Mouse (Mus musculus) yolk sac, embryonic 10.5 days (tissue): Measurements from ENCODE around the gene Pxt1.
"Not testable (repeated sequence)": the region's sequence is repeated elsewhere in the genome, so short reads cannot be mapped to it uniquely, and the experiment has no call there.

Experiments used
- DNase-seq: peaks from one replicate; pipeline ENCODE4 v3.0.0-alpha.2; 2017; ENCODE audit warnings: low spot score

Pxt1 gene

GRCm38 (mm10) chr17:28943740-28944139 is at the start of gene Pxt1:
TSS of gene Pxt1 (minus strand) at chr17:28943840.
- DNase-seq, result no peak

GRCm38 (mm10) chr17:28993004-28993403 is 49.4 kb upstream of the Pxt1 start:
- not testable (repeated sequence) for DNase-seq

- DNase-seq, result no peak
These were observed 48.5 kb upstream of the Pxt1 start for GRCm38 (mm10) chr17:28992105-28992504.

GRCm38 (mm10) chr17:28991286-28991685 is 47.6 kb upstream of the Pxt1 start:
- DNase-seq, result no peak

GRCm38 (mm10) chr17:28990060-28990459 is 46.4 kb upstream of the Pxt1 start:
- DNase-seq, result no peak

GRCm38 (mm10) chr17:28988996-28989395 is 45.4 kb upstream of the Pxt1 start:
- DNase-seq, result no peak

- no peak for DNase-seq
These were observed 44.7 kb upstream of the Pxt1 start for GRCm38 (mm10) chr17:28988291-28988690.

GRCm38 (mm10) chr17:28987713-28988112 is 44.1 kb upstream of the Pxt1 start:
- no peak for DNase-seq

- no peak for DNase-seq
These were observed 43.2 kb upstream of the Pxt1 start for GRCm38 (mm10) chr17:28986833-28987232.

- no peak for DNase-seq
These were observed 41.2 kb upstream of the Pxt1 start for GRCm38 (mm10) chr17:28984724-28985420.

- DNase-seq, result no peak
These were observed 39.0 kb upstream of the Pxt1 start for GRCm38 (mm10) chr17:28982591-28982990.

GRCm38 (mm10) chr17:28981081-28981480 is 37.4 kb upstream of the Pxt1 start:
- DNase-seq, result no peak

- peak; percentile 67 for DNase-seq
These were observed 35.5 kb upstream of the Pxt1 start for GRCm38 (mm10) chr17:28979091-28979490.

GRCm38 (mm10) chr17:28970122-28970521 is 26.5 kb upstream of the Pxt1 start:
- no peak for DNase-seq

GRCm38 (mm10) chr17:28967021-28967610 is 23.5 kb upstream of the Pxt1 start:
- no peak for DNase-seq

GRCm38 (mm10) chr17:28961596-28961995 is 18.0 kb upstream of the Pxt1 start:
- peak; percentile 83 for DNase-seq

- DNase-seq, result peak; percentile 36
These were observed 17.0 kb upstream of the Pxt1 start for GRCm38 (mm10) chr17:28960597-28960996.

GRCm38 (mm10) chr17:28954416-28954815 is 10.8 kb upstream of the Pxt1 start:
- DNase-seq, result no peak

GRCm38 (mm10) chr17:28953251-28953650 is 9.6 kb upstream of the Pxt1 start:
- DNase-seq, result no peak

GRCm38 (mm10) chr17:28951831-28952799 is 8.5 kb upstream of the Pxt1 start, which contains the start of gene Kctd20:
TSS of gene Kctd20 (plus strand) at chr17:28951950.
- peak; percentile 94 for DNase-seq

- no peak for DNase-seq
These were observed 7.1 kb upstream of the Pxt1 start for GRCm38 (mm10) chr17:28950751-28951150.

GRCm38 (mm10) chr17:28948661-28949060 is 5.0 kb upstream of the Pxt1 start:
- no peak for DNase-seq
